Mouse (Mus musculus) kidney, adult 18-20 months (tissue): ENCODE measurements around the gene Dennd4a.

Experiments used
- DNase-seq: peaks from one replicate; pipeline ENCODE4 v3.0.0; 2021

The Dennd4a gene

DNA sequence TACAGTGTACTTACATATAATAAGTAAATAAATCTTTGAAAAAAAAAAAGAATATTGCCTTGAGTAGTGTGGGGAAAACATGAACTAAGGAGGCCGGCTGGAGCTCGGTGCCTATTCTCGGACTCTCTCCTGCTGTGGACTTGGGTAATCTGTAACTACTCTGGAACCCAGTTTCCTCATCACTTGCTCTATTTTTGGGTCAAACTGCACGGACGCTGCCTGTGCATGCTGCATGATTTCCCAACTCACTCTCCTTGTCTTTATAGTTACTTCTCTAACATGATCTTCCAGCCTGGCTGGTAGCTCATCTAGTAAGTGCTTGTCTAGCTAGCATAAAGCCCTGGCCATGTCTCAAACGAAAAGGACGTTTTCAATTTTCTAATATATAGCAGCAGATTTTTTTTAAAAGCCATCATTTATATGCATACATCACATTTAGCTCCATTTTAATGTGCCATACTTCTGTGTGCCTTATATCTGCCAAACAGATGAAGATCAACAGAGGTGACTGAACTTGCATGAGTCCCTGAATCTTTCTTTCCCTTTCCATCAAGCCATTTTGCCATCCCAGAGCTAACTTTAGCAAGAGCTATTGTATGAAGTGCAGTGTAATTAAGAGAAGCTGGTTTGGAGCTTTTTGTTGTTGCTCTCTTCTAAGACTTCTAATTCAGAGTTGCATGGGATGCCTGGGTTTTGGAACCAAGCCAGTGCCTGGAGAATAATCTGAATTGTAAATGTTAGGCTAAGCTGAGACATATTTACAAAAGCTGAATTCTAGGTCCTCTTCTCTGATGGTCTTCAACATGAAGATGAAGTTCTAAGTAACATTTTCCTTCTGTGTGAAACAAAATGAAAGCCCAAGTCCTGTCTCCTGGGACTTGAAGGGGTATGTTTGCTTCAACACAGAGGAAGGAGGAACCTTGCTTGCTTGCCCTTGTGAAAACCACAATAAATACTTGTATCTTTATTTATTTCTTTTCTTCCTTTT lies 20.2 kb upstream of the Dennd4a start:
- DNase-seq, result peak; percentile 23

DNA sequence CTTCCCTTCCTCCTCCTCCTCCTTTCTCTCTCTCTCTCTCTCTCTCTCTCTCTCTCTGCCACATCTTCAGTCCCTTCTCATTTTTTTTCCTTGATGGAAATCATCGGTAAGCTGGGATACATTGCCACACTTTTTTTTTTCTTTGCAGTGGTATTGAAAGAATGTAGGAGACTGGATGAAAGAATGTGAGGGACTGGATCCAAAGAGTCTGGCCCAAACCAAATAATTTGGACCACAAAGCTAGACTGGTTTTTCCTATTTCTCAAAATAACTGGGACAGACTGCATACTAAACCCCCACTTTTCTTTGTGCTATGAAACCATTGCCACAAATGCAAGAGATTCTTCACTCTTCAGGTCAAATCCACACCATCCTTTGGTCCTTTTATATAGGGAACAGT lies 19.5 kb upstream of the Dennd4a start:
- DNase-seq, result no peak

GRCm38 (mm10) chr9:64792379-64793274 lies 18.5 kb upstream of the Dennd4a start:
- DNase-seq, result no peak

- no peak for DNase-seq
Measured at GRCm38 (mm10) chr9:64793275-64793590, 17.9 kb upstream of the Dennd4a start.

GRCm38 (mm10) chr9:64793794-64794193 lies 17.3 kb upstream of the Dennd4a start:
- DNase-seq, result no peak

GRCm38 (mm10) chr9:64794448-64795420 lies 16.4 kb upstream of the Dennd4a start:
- no peak for DNase-seq

DNA sequence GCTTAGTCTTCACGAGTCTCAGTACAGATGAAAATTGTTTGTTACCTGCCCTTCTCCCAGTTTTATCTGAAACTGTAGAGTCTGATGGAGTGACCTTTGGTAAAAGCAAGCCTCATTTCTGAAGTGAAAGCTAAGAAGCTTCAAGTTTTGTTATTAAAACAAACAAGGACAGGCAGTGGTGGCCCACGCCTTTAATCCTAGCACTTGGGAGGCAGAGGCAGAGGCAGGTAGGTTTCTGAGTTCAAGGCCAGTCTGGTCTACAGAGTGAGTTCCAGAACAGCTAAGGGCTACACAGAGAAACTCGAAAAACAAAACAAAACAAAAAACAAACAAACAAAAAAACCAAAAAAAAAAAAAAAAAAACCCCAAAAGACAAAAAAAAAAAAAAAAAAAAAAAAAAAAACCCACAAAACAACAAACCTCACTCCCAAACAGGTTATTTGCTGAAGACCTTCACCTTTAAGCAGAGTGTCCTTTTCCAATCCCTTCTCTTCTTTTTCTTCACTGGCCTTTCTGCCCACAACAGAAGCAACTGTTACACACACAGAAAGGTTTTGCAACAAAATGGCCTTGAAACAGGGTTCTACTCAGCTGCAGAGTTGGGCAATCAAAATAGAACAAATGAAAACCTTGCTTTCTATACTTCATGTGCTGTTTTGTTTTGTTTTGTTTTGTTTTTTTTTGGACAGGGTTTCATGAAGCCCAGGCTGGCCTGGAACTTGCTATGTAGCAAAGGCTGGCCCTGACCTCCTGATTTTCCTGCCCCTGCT lies 15.1 kb upstream of the Dennd4a start:
- no peak for DNase-seq

GRCm38 (mm10) chr9:64797392-64797791 lies 13.7 kb upstream of the Dennd4a start:
- no peak for DNase-seq

DNA sequence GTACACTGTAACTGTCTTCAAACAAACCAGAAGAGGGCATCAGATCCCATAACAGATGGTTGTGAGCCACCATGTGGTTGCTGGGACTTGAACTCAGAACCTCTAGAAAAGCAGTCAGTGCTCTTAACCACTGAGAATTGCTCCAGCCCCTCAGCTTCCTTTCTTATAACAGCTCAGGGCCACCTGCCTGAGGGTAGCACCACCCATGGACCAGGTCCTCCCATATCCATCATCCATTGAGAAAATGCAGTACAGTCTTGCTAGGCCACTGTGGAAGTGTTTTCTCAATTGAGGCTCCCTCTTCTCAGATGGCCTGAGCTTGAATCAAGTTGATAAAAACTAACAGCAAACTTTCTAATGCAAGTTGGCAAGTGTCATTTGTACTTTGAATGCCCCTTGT lies 13.0 kb upstream of the Dennd4a start:
- no peak for DNase-seq

- no peak for DNase-seq
Measured at GRCm38 (mm10) chr9:64798859-64799258, 12.3 kb upstream of the Dennd4a start.

- DNase-seq, result no peak
Measured at GRCm38 (mm10) chr9:64799504-64799903, 11.6 kb upstream of the Dennd4a start.

DNA sequence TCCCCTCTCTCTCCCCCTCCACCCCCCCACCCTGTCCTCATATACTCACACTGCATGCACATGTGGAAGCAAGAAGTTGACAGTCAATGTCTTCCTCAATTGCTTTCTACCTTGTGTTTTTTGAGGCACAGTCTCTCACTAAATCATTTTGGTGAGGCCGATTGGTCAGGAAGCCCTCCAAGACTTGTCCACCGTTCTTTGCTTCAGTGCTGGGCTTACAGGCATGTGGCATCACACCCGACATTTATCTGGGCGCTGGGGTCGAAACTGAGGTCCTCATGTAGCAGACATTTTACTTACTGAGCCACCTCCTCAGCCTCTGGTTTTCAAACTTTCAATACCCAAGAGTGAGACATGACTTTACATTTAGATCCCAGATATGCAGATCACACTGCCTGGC lies 8.6 kb upstream of the Dennd4a start:
- no peak for DNase-seq

GRCm38 (mm10) chr9:64803373-64804214 lies 7.5 kb upstream of the Dennd4a start:
- no peak for DNase-seq

DNA sequence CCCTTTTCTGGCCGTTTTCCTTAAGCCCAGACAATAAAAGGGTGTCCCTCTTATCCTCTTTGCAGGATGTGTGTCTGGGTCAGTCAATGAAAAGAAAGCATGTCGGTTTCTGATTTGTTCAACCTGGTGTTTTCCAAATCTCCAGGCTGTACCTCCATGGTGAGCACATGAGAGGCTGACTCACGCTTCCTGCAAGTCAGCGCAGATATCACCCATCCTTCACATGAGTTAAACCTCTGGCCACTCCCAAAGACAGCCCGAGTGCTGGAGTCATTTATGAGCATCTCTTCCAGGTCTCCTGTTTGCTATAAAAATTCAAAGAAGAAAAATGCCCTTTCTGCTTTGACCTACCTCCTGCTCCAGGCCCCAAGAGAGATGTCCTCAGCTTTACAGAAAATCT lies 5.3 kb upstream of the Dennd4a start:
- DNase-seq, result no peak

GRCm38 (mm10) chr9:64806335-64807060 lies 4.6 kb upstream of the Dennd4a start:
- no peak for DNase-seq

DNA sequence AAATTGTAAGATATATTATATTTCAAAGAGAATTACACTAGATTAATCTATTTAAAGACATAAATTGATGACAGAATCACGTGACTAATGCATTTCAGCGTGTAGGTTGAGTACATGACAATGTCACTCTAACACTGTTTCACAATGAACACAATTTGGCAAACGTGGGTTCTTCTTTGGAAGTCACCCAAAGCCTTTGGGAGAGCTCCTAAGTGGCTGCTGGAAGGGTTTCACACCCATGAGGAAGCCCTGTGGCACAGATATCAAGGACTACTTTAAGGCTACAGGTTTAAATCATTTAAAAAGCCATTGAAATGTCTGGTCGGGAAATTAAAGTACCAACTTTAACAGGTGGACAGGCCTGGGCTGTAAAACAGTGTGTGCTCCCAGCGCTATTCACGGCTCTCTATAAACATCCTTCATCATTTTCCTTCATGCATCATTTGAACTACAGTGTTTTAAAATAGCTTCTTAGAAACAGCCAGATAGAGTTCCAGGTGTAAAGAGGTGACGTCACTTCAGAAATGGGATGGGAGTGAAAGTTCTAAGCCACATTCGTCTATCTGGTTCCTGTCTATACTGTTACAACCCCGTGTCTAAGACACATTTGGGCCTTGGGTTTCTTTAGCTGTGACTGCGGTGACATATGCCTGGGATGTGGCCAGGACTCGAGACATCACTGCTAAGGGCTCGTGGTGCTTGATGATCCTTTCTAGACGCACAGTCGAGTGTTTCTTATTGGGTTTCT lies 3.9 kb upstream of the Dennd4a start:
- no peak for DNase-seq

DNA sequence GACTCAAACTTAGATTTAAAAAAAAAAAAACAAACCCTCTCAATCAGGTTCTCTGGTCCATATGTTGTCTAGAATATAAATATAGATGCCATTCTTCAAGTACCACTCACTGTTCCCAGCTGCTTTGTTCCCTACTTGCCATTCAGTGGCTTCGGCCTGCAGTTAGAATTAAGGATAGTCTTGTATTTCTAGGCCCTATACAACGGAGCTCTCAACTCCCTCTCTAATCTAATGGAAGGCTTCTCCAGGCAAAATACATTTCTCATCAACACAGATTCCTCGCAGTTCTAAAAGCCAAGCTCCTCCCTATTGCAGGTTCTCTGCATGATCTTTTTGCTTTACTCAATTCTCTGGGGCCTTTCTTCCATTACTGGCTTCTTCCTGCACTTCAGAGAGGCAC lies 1.3 kb upstream of the Dennd4a start:
- DNase-seq, result no peak

GRCm38 (mm10) chr9:64811538-64812474 lies 666 bp downstream of the Dennd4a start:
- peak; percentile 66 for DNase-seq
